Mouse (Mus musculus) olfactory bulb, adult 2 months (tissue): ENCODE results near the gene Hectd1.

Experiments used
- CTCF ChIP-seq: fragments of 200-500 bp; IDR thresholded peaks from 2 replicates; pipeline ENCODE4 v1.5.1; 2012; ENCODE audit warnings: low read depth, mild to moderate bottlenecking, low read length, moderate library complexity; ENCODE audit not compliant: insufficient read depth
- POLR2A ChIP-seq: fragments of 200-500 bp; IDR thresholded peaks from 2 replicates; pipeline ENCODE4 v1.6.1; 2012; ENCODE audit warnings: mild to moderate bottlenecking, low read depth, low read length, moderate library complexity; ENCODE audit not compliant: insufficient read depth

- TF ChIP-seq CTCF (no peak), POLR2A (no peak)
Observed at GRCm38 (mm10) chr12:51705778-51706177, 123.6 kb downstream of the Hectd1 start.
